Mouse (Mus musculus) G1E (cell line): ENCODE data around the gene Nfkbib. TPM values are rescaled to one million over a fixed set of nuclear protein-coding genes. Genes with fewer than 3 reads are reported as not detected.

Source experiments
- ATAC-seq: 2 replicates; pipeline ENCODE4 v1.8.0; 2016; ENCODE audit warnings: mild to moderate bottlenecking; ENCODE audit not compliant: insufficient number of reproducible peaks, poor library complexity, low FRiP score, severe bottlenecking; ENCODE audit errors: extremely low read depth
- DNase-seq: peaks from one replicate; pipeline ENCODE4 v3.0.0; 2012; ENCODE audit warnings: low spot score
- H3K27me3 ChIP-seq: 2 replicates; pipeline ENCODE4 v1.6.1; 2012; ENCODE audit warnings: mild to moderate bottlenecking, low read length, inconsistent platforms; ENCODE audit not compliant: insufficient read depth
- H3K36me3 ChIP-seq: replicated peaks from 2 replicates; pipeline ENCODE3; 2012; ENCODE audit warnings: mild to moderate bottlenecking, inconsistent platforms
- H3K4me1 ChIP-seq: 2 replicates; pipeline ENCODE4 v1.6.1; 2012; ENCODE audit warnings: low read depth, low read length, inconsistent platforms, mixed read lengths; ENCODE audit not compliant: insufficient read depth
- H3K4me3 ChIP-seq: 2 replicates; pipeline ENCODE4 v1.5.1; 2012; ENCODE audit warnings: low read depth, mild to moderate bottlenecking, inconsistent platforms, low read length, moderate library complexity, mixed read lengths
- H3K9me3 ChIP-seq: replicated peaks from 2 replicates; pipeline ENCODE4 v1.6.1; 2012; ENCODE audit warnings: inconsistent platforms
- CTCF ChIP-seq: IDR thresholded peaks from 2 replicates; pipeline ENCODE4 v1.5.1; 2012; ENCODE audit warnings: low read depth, low read length, inconsistent platforms, mixed read lengths
- GATA1 ChIP-seq: IDR thresholded peaks from 2 replicates; pipeline ENCODE4 v1.6.1; 2012; ENCODE audit warnings: borderline replicate concordance, low read length, inconsistent platforms, mixed read lengths
- GATA2 ChIP-seq: IDR thresholded peaks from 2 replicates; pipeline ENCODE4 v1.6.1; 2012; ENCODE audit warnings: low read depth, low read length, inconsistent platforms, borderline replicate concordance
- POLR2AphosphoS5 ChIP-seq: IDR thresholded peaks from 2 replicates; pipeline ENCODE4 v1.6.1; 2012; ENCODE audit warnings: low read depth, low read length, inconsistent platforms; ENCODE audit not compliant: insufficient replicate concordance
- TAL1 ChIP-seq: conservative IDR thresholded peaks from 2 replicates; pipeline ENCODE4 v1.6.1; 2012; ENCODE audit warnings: low read depth, low read length, inconsistent platforms, mixed read lengths
- polyA plus RNA-seq: library from polyadenylated mRNA; stranded (reverse); fragments of >175 nt; gene quantifications from 2 replicates; pipeline ENCODE4 v1.2.3, GENCODE M21; 2012
- total RNA-seq, 2 experiments: library from RNA; stranded (forward) in 1 of 2; stranded (reverse) in 1 of 2; fragments of 200-1000 nt in 1 of 2; fragments of >200 nt in 1 of 2; fragmentation: Nextera tagmentation in 1 of 2; gene quantifications; 2 replicates each; pipeline ENCODE4 v1.2.3; 2014 to 2017

Nfkbib gene
- total and polyA plus RNA-seq, 3 experiments = 10.7 to 109 (median 30.4) TPM

GRCm38 (mm10) chr7:28761907-28762306, 5.4 kb downstream of the Nfkbib start:
- no peak overlapping the region for H3K4me3 ChIP-seq
- H3K36me3 ChIP-seq = peaks cover 59% of the 10 kb centered on the region
- no peaks in the 10 kb centered on the region for H3K9me3 ChIP-seq
- H3K27me3 ChIP-seq = peaks cover 4% of the 10 kb centered on the region; the same call in 1 of the 2 replicates
- ATAC-seq (no peak), DNase-seq (no peak)
- TF ChIP-seq CTCF (no peak), TAL1 (no peak), POLR2AphosphoS5 (no peak), GATA1 (no peak), GATA2 (no peak)
- H3K4me1 ChIP-seq = peaks cover 19% of the 10 kb centered on the region

DNA sequence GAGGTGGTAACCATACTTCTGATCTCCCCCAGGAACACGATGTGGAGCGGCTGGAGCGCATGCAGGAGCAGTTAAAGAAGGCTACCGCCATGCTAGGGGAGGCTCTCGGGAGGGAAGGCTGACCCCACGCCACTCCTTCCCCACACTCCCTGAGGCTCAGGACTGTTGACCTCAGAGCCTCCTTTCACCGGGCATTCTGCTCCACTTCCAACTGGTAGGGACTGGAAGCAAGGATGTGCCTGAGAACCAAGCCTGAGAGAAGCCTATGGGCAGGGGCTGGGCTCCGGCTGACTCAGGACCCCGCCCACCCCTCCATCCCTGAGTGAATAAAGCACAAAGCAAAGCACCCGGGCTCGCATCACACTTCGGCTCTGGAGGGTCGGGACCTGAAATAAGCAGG, 8.7 kb downstream of the Nfkbib start:
- DNase-seq = no peak
- Histone ChIP-seq H3K27me3 (peaks cover 13% of the 10 kb centered on the region; the same call in 1 of the 2 replicates), H3K36me3 (peaks cover 64% of the 10 kb centered on the region), H3K4me3 (no peak overlapping the region), H3K4me1 (0 out of 2 replicates have a peak, but pooled peaks cover 5% of the 10 kb centered on the region), H3K9me3 (no peaks in the 10 kb centered on the region)
- no peak for ATAC-seq
- TF ChIP-seq CTCF (no peak), POLR2AphosphoS5 (no peak), TAL1 (no peak), GATA1 (no peak), GATA2 (no peak)

GRCm38 (mm10) chr7:28756079-28756478, 11.2 kb downstream of the Nfkbib start, which contains the start of gene Ccer2:
Ccer2 (plus strand) TSS chr7:28756174.
- H3K9me3 ChIP-seq = no peaks in the 10 kb centered on the region
- peaks cover 60% of the 10 kb centered on the region for H3K36me3 ChIP-seq
- no peak for ATAC-seq
- no peak for DNase-seq
- no peak for TF ChIP-seq POLR2AphosphoS5
- no peak for TF ChIP-seq CTCF
- no peak for TF ChIP-seq TAL1
- no peak for TF ChIP-seq GATA2
- no peak for TF ChIP-seq GATA1
- H3K4me3 ChIP-seq = no peak within 1 kb of the TSS
- peaks cover 7% of the 10 kb centered on the region; the same call in 1 of the 2 replicates for H3K4me1 ChIP-seq
- H3K27me3 ChIP-seq = peaks cover 13% of the 10 kb centered on the region; the same call in 1 of the 2 replicates

DNA sequence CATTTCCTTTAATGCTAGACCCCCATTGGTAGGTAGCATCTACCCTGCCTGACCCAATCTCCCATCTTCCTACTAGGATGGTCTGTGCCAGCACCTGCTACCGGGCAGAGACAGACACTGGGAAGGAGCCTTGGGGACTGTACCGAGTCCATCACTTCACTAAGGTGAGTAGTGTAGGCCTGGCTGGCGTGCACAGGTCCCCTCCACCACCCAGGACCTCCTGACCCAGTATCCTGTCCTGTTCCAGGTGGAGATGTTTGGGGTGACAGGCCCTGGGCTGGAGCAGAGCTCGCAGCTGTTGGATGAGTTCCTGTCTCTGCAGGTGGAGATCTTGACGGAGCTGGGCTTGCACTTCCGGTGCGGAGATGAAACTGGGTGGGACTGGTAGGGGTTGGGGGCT, 17.4 kb downstream of the Nfkbib start:
- H3K27me3 ChIP-seq = no peaks in the 10 kb centered on the region
- H3K36me3 ChIP-seq = peaks cover 88% of the 10 kb centered on the region
- no peak for TF ChIP-seq GATA1
- no peak for TF ChIP-seq POLR2AphosphoS5
- no peak for TF ChIP-seq CTCF
- no peak for TF ChIP-seq GATA2
- no peak for TF ChIP-seq TAL1
- DNase-seq (no peak), ATAC-seq (no peak)
- H3K4me1 ChIP-seq = peaks cover 2% of the 10 kb centered on the region; the same call in 1 of the 2 replicates
- no peak overlapping the region for H3K4me3 ChIP-seq
- H3K9me3 ChIP-seq = no peaks in the 10 kb centered on the region

- TF ChIP-seq POLR2AphosphoS5 (no peak), CTCF (peak; percentile 53; the same call in 1 of the 2 replicates), GATA1 (no peak), GATA2 (no peak)
- Histone ChIP-seq H3K9me3 (no peaks in the 10 kb centered on the region), H3K4me1 (peaks cover 39% of the 10 kb centered on the region), H3K36me3 (peaks cover 61% of the 10 kb centered on the region), H3K27me3 (no peaks in the 10 kb centered on the region), H3K4me3 (peak within 1 kb of the TSS; percentile 81)
- DNase-seq (peak; percentile 99), ATAC-seq (peak; percentile 99)
These were observed 25.4 kb downstream of the Nfkbib start, which contains the start of the genes Mrps12 and Sars2 for GRCm38 (mm10) chr7:28741709-28742438. Mrps12 (minus strand) TSS chr7:28741820. Sars2 (plus strand) TSS chr7:28741992.

GRCm38 (mm10) chr7:28741368-28741708, 26.0 kb downstream of the Nfkbib start:
- H3K4me1 ChIP-seq = peaks cover 39% of the 10 kb centered on the region
- no peaks in the 10 kb centered on the region for H3K27me3 ChIP-seq
- TF ChIP-seq CTCF = no peak
- TF ChIP-seq POLR2AphosphoS5 = no peak
- TF ChIP-seq GATA2 = no peak
- no peak for TF ChIP-seq TAL1
- TF ChIP-seq GATA1 = no peak
- ATAC-seq (no peak), DNase-seq (peak; percentile 26)
- peaks cover 56% of the 10 kb centered on the region for H3K36me3 ChIP-seq
- no peaks in the 10 kb centered on the region for H3K9me3 ChIP-seq
- H3K4me3 ChIP-seq = peak overlapping the region; percentile 81
